Mouse (Mus musculus) limb, embryonic 14.5 days (tissue): Measurements from ENCODE around the gene Gnai2. TPM values are rescaled to one million over a fixed set of nuclear protein-coding genes. Genes with fewer than 3 reads are reported as not detected.

Experiments
- ATAC-seq: fragments of 200-750 bp; cut with Nextera tagmentation; 2 replicates; pipeline ENCODE4 v1.8.0; 2017; ENCODE audit warnings: low read depth, moderate number of reproducible peaks, moderate TSS enrichment; ENCODE audit not compliant: low FRiP score
- DNase-seq: peaks from one replicate; pipeline ENCODE4 v3.0.0-alpha.2; 2015; ENCODE audit warnings: low spot score
- H3K27ac ChIP-seq: fragments of 300-500 bp; sonication (generic); replicated peaks from 2 replicates; pipeline ENCODE4 v1.5.1; 2014; ENCODE audit warnings: low read depth, mild to moderate bottlenecking, low read length, moderate library complexity, mixed read lengths
- H3K27me3 ChIP-seq: fragments of 300-500 bp; sonication (generic); 2 replicates; pipeline ENCODE4 v1.6.1; 2014; ENCODE audit warnings: low read length, mixed read lengths; ENCODE audit not compliant: control insufficient read depth, insufficient read depth
- H3K36me3 ChIP-seq: fragments of 300-500 bp; sonication (generic); 2 replicates; pipeline ENCODE4 v1.6.1; 2014; ENCODE audit warnings: mild to moderate bottlenecking, low read length, moderate library complexity, mixed read lengths; ENCODE audit not compliant: control insufficient read depth, insufficient read depth
- H3K4me1 ChIP-seq: fragments of 300-500 bp; sonication (generic); 2 replicates; pipeline ENCODE4 v1.6.1; 2014; ENCODE audit warnings: antibody characterized with exemption, low read length, mixed read lengths; ENCODE audit not compliant: control insufficient read depth, insufficient read depth
- H3K4me2 ChIP-seq: fragments of 300-500 bp; sonication (generic); replicated peaks from 2 replicates; pipeline ENCODE4 v1.6.1; 2014; ENCODE audit warnings: low read depth, mild to moderate bottlenecking, low read length, moderate library complexity; ENCODE audit not compliant: severe bottlenecking
- H3K4me3 ChIP-seq: fragments of 300-500 bp; sonication (generic); replicated peaks from 2 replicates; pipeline ENCODE4 v1.5.1; 2014; ENCODE audit warnings: low read length
- H3K9ac ChIP-seq: fragments of 300-500 bp; sonication (generic); 2 replicates; pipeline ENCODE4 v1.6.1; 2014; ENCODE audit warnings: mild to moderate bottlenecking, low read depth, low read length, moderate library complexity; ENCODE audit not compliant: severe bottlenecking
- H3K9me3 ChIP-seq: fragments of 300-500 bp; sonication (generic); 2 replicates; pipeline ENCODE4 v1.6.1; 2016; ENCODE audit warnings: low read length; ENCODE audit not compliant: control insufficient read depth
- POLR2A ChIP-seq: fragments of 200-500 bp; IDR thresholded peaks from 2 replicates; pipeline ENCODE4 v1.8.0; 2012; ENCODE audit warnings: inconsistent platforms, mild to moderate bottlenecking, moderate library complexity, borderline replicate concordance; ENCODE audit not compliant: insufficient read depth, insufficient read length; ENCODE audit errors: extremely low read depth
- WGBS: fragments of 180-500 bp; shearing (Covaris S2); extraction: QIAGEN DNeasy Blood & Tissue Kit; methylation state at CpG from one replicate; pipeline ENCODE4 v1.1.7; 2014; 5-methylcytosine and 5-hydroxymethylcytosine counted together
- polyA plus RNA-seq, 2 experiments: library from polyadenylated mRNA; depleted of rRNA in 1 of 2; stranded (reverse) in 1 of 2; unstranded in 1 of 2; fragments of >200 nt; fragmentation: Nextera tagmentation in 1 of 2; extraction: Ambion mirVana in 1 of 2; gene quantifications; 2 replicates each; pipeline versions ENCODE4 v1.2.1 to v1.2.3; 2012 to 2014

The Gnai2 gene
- polyA plus RNA-seq, 2 experiments = 392 to 496 TPM

GRCm38 (mm10) chr9:107650225-107650624 lies 15.1 kb upstream of the Gnai2 start:
- WGBS = 54% methylated on average over 7 of the region's 7 CpGs
- DNase-seq (no peak), ATAC-seq (no peak)
- Histone ChIP-seq H3K9me3 (no peaks in the 10 kb centered on the region), H3K27ac (peak overlapping the region; percentile 55; the same call in 1 of the 2 replicates), H3K9ac (peak overlapping the region; percentile 21; the same call in 1 of the 2 replicates), H3K4me3 (no peak overlapping the region), H3K36me3 (no peaks in the 10 kb centered on the region), H3K4me1 (peaks cover 26% of the 10 kb centered on the region), H3K27me3 (no peaks in the 10 kb centered on the region), H3K4me2 (no peak overlapping the region)
- no peak for TF ChIP-seq POLR2A

GRCm38 (mm10) chr9:107648767-107649166 lies 13.6 kb upstream of the Gnai2 start:
- no peak overlapping the region for H3K27ac ChIP-seq
- H3K4me3 ChIP-seq = no peak overlapping the region
- H3K4me2 ChIP-seq = no peak overlapping the region
- WGBS = 73% methylated on average over 3 of the region's 3 CpGs
- H3K36me3 ChIP-seq = no peaks in the 10 kb centered on the region
- ATAC-seq (no peak), DNase-seq (no peak)
- H3K27me3 ChIP-seq = no peaks in the 10 kb centered on the region
- no peak overlapping the region for H3K9ac ChIP-seq
- peaks cover 35% of the 10 kb centered on the region for H3K4me1 ChIP-seq
- TF ChIP-seq POLR2A = no peak
- no peaks in the 10 kb centered on the region for H3K9me3 ChIP-seq

GRCm38 (mm10) chr9:107646975-107647374 lies 11.8 kb upstream of the Gnai2 start:
- ATAC-seq (no peak), DNase-seq (no peak)
- H3K4me2 ChIP-seq = no peak overlapping the region
- WGBS = 82% methylated on average over 6 of the region's 6 CpGs
- no peak overlapping the region for H3K27ac ChIP-seq
- TF ChIP-seq POLR2A = no peak
- H3K9ac ChIP-seq = no peak overlapping the region
- H3K4me1 ChIP-seq = peaks cover 33% of the 10 kb centered on the region
- no peaks in the 10 kb centered on the region for H3K27me3 ChIP-seq
- H3K9me3 ChIP-seq = no peaks in the 10 kb centered on the region
- H3K36me3 ChIP-seq = no peaks in the 10 kb centered on the region
- H3K4me3 ChIP-seq = no peak overlapping the region

- Histone ChIP-seq H3K4me2 (no peak overlapping the region; the same call in 1 of the 2 replicates), H3K9me3 (no peaks in the 10 kb centered on the region), H3K4me3 (no peak overlapping the region), H3K4me1 (peaks cover 19% of the 10 kb centered on the region), H3K36me3 (no peaks in the 10 kb centered on the region), H3K27ac (no peak overlapping the region), H3K9ac (no peak overlapping the region), H3K27me3 (no peaks in the 10 kb centered on the region)
- DNase-seq = peak; percentile 81
- no peak for TF ChIP-seq POLR2A
- ATAC-seq = peak; percentile 75
- WGBS = 9% methylated on average over 5 of the region's 5 CpGs
Observed at GRCm38 (mm10) chr9:107645577-107645976, 10.4 kb upstream of the Gnai2 start.

- H3K27me3 ChIP-seq = no peaks in the 10 kb centered on the region
- TF ChIP-seq POLR2A = no peak
- no peaks in the 10 kb centered on the region for H3K36me3 ChIP-seq
- H3K4me3 ChIP-seq = peak overlapping the region; percentile 45
- WGBS = 57% methylated on average over 7 of the region's 7 CpGs
- DNase-seq = no peak
- H3K27ac ChIP-seq = no peak overlapping the region
- no peaks in the 10 kb centered on the region for H3K9me3 ChIP-seq
- peaks cover 15% of the 10 kb centered on the region for H3K4me1 ChIP-seq
- peak overlapping the region; percentile 43; the same call in 1 of the 2 replicates for H3K9ac ChIP-seq
- no peak for ATAC-seq
- peak overlapping the region; percentile 53 for H3K4me2 ChIP-seq
Observed at GRCm38 (mm10) chr9:107645153-107645510, 10.0 kb upstream of the Gnai2 start.
